Mouse (Mus musculus): ENCODE measurements at regions not wholly inside any gene's neighbourhood (a gene's known extent, or its start where the extent isn't known, plus 50 kb on each side); places are given as distances from the start of the nearest gene placed in this dataset.

DNA sequence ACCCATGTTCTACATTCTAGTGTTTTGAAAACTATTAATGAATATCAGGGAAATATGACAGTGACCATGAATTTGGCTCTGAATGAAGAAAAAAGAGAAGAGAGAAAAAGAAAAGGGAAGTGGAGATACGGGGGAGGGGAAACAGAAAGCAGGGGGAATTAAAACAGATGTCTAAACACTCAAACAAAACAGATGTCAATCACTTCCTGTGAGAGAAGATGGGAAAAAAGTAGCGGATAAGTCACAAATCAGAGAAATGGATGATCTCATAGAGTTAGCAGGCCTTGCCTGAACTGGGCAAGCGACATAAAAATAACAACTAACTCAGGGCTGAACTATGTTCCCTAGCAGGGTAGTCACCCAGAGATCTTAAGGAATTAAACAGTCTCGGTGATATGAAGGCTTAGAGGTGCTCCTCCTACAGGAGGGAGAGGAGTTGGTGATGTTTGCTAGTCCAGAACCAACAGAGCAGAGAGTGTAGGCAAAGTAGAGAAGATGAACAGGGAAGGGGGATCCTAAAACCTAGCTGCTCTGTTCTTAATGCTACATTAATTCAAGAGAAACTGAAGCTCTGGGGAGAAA, 745.9 kb upstream of the 4930452B06Rik start:
- TF ChIP-seq CTCF (IDR thresholded peaks at IDR 0.05) (no peak), EP300 (IDR thresholded peaks at IDR 0.05) (no peak)
